Mouse (Mus musculus) ES-Bruce4 (cell line): ENCODE results near the gene Dusp2. TPM values are rescaled to one million over a fixed set of nuclear protein-coding genes. Genes with fewer than 3 reads are reported as not detected.

ENCODE experiments used
- H3K27ac ChIP-seq: 2 replicates; pipeline ENCODE4 v1.5.1; 2012; ENCODE audit warnings: low read length, inconsistent platforms; ENCODE audit not compliant: insufficient read depth
- H3K27me3 ChIP-seq: 2 replicates; pipeline ENCODE4 v1.6.1; 2012; ENCODE audit warnings: mild to moderate bottlenecking, low read length, inconsistent platforms; ENCODE audit not compliant: control insufficient read depth, poor library complexity, insufficient read depth, severe bottlenecking
- H3K36me3 ChIP-seq: 2 replicates; pipeline ENCODE4 v1.6.1; 2012; ENCODE audit warnings: inconsistent platforms, mild to moderate bottlenecking, low read length, moderate library complexity; ENCODE audit not compliant: control insufficient read depth, poor library complexity, insufficient read depth, severe bottlenecking
- H3K4me1 ChIP-seq: one replicate; pipeline ENCODE4 v1.8.1; 2011; ENCODE audit warnings: low read length; ENCODE audit not compliant: control insufficient read depth, insufficient read depth
- H3K4me3 ChIP-seq: 2 replicates; pipeline ENCODE4 v1.5.1; 2011; ENCODE audit warnings: low read depth, mild to moderate bottlenecking, low read length
- H3K9ac ChIP-seq: 2 replicates; pipeline ENCODE4 v1.6.1; 2012; ENCODE audit warnings: low read depth, mild to moderate bottlenecking, inconsistent platforms; ENCODE audit not compliant: poor library complexity, severe bottlenecking
- H3K9me3 ChIP-seq: replicated peaks from 2 replicates; pipeline ENCODE4 v1.6.1; 2012; ENCODE audit warnings: mild to moderate bottlenecking, low read length, inconsistent platforms; ENCODE audit not compliant: control insufficient read depth, poor library complexity, insufficient read depth, severe bottlenecking
- CTCF ChIP-seq: IDR thresholded peaks from one replicate; pipeline ENCODE4 v1.8.1; 2011; ENCODE audit warnings: low read depth, low read length
- EP300 ChIP-seq: IDR thresholded peaks from 2 replicates; pipeline ENCODE4 v1.6.1; 2011; ENCODE audit warnings: low read depth, low read length; ENCODE audit not compliant: insufficient read depth
- POLR2A ChIP-seq: IDR thresholded peaks from one replicate; pipeline ENCODE4 v1.8.1; 2011; ENCODE audit warnings: low read length; ENCODE audit not compliant: insufficient read depth
- polyA plus RNA-seq: library from polyadenylated mRNA; stranded (reverse); fragments of >200 nt; gene quantifications from 2 replicates; pipeline ENCODE4 v1.2.4, GENCODE M21; 2011; ENCODE audit warnings: low read depth; ENCODE audit not compliant: missing spikeins, insufficient read depth, insufficient read length

Dusp2 gene
- polyA plus RNA-seq, 1 experiment = 0.61 TPM

- Histone ChIP-seq H3K36me3 (no peaks in the 10 kb centered on the region), H3K9me3 (no peaks in the 10 kb centered on the region), H3K4me3 (no peak within 1 kb of the TSS), H3K4me1 (no peaks in the 10 kb centered on the region), H3K9ac (no peak within 1 kb of the TSS), H3K27me3 (no peaks in the 10 kb centered on the region; the same call in 1 of the 2 replicates), H3K27ac (no peak within 1 kb of the TSS)
- TF ChIP-seq POLR2A = no peak
- 0 out of 2 replicates have a peak, but pooled peaks have one; percentile 44 for TF ChIP-seq EP300
- no peak for TF ChIP-seq CTCF
Observed at GRCm38 (mm10) chr2:127338416-127338815, 2.5 kb downstream of the Dusp2 start, which contains the start of gene Astl. TSS of gene Astl (plus strand) at chr2:127338639.

- Histone ChIP-seq H3K27me3 (no peaks in the 10 kb centered on the region; the same call in 1 of the 2 replicates), H3K4me3 (no peak overlapping the region)
- TF ChIP-seq EP300 (no peak), CTCF (no peak), POLR2A (no peak)
Observed at GRCm38 (mm10) chr2:127338833-127339232, 2.9 kb downstream of the Dusp2 start.

GRCm38 (mm10) chr2:127339262-127339661 lies 3.3 kb downstream of the Dusp2 start:
- H3K27me3 ChIP-seq = no peaks in the 10 kb centered on the region; the same call in 1 of the 2 replicates
- H3K36me3 ChIP-seq = no peaks in the 10 kb centered on the region
- H3K9me3 ChIP-seq = no peaks in the 10 kb centered on the region
- H3K9ac ChIP-seq = no peak overlapping the region
- H3K27ac ChIP-seq = no peak overlapping the region
- H3K4me3 ChIP-seq = no peak overlapping the region
- no peaks in the 10 kb centered on the region for H3K4me1 ChIP-seq
- TF ChIP-seq CTCF (no peak), POLR2A (no peak), EP300 (no peak)

More at GRCm38 (mm10) chr2:127338833-127339232, 2.9 kb downstream of the Dusp2 start:
- no peak overlapping the region for H3K27ac ChIP-seq
- no peaks in the 10 kb centered on the region for H3K4me1 ChIP-seq
- H3K9ac ChIP-seq = no peak overlapping the region
- H3K9me3 ChIP-seq = no peaks in the 10 kb centered on the region
- H3K36me3 ChIP-seq = no peaks in the 10 kb centered on the region

- H3K9ac ChIP-seq = no peak overlapping the region
- H3K4me1 ChIP-seq = no peaks in the 10 kb centered on the region
- H3K9me3 ChIP-seq = no peaks in the 10 kb centered on the region
- no peaks in the 10 kb centered on the region; the same call in 1 of the 2 replicates for H3K27me3 ChIP-seq
- no peak overlapping the region for H3K4me3 ChIP-seq
- no peaks in the 10 kb centered on the region for H3K36me3 ChIP-seq
- H3K27ac ChIP-seq = no peak overlapping the region
- TF ChIP-seq POLR2A (no peak), EP300 (no peak), CTCF (peak; percentile 76)
Observed at GRCm38 (mm10) chr2:127341159-127341558, 5.2 kb downstream of the Dusp2 start.

GRCm38 (mm10) chr2:127346334-127346733 lies 10.4 kb downstream of the Dusp2 start:
- no peaks in the 10 kb centered on the region for H3K4me1 ChIP-seq
- H3K27ac ChIP-seq = no peak overlapping the region
- TF ChIP-seq POLR2A (no peak), EP300 (no peak)

GRCm38 (mm10) chr2:127347147-127347985 lies 11.4 kb downstream of the Dusp2 start:
- no peaks in the 10 kb centered on the region for H3K9me3 ChIP-seq
- H3K9ac ChIP-seq = no peak overlapping the region

More at GRCm38 (mm10) chr2:127346334-127346733, 10.4 kb downstream of the Dusp2 start:
- Histone ChIP-seq H3K27me3 (no peaks in the 10 kb centered on the region), H3K9me3 (no peaks in the 10 kb centered on the region), H3K4me3 (no peak overlapping the region), H3K9ac (no peak overlapping the region), H3K36me3 (no peaks in the 10 kb centered on the region)

More at GRCm38 (mm10) chr2:127347147-127347985, 11.4 kb downstream of the Dusp2 start:
- H3K4me1 ChIP-seq = no peaks in the 10 kb centered on the region
- no peaks in the 10 kb centered on the region for H3K36me3 ChIP-seq
- TF ChIP-seq EP300 (no peak), POLR2A (no peak), CTCF (no peak)
- no peak overlapping the region for H3K27ac ChIP-seq
- H3K4me3 ChIP-seq = no peak overlapping the region
- H3K27me3 ChIP-seq = no peaks in the 10 kb centered on the region
